Mouse (Mus musculus): ENCODE results near the gene Polh.

- TF ChIP-seq POLR2A (IDR thresholded peaks at IDR 0.05; ENCODE audit: borderline replicate concordance, extremely low read depth, low read depth, low read length) (no peak), CTCF (IDR thresholded peaks at IDR 0.05; ENCODE audit: insufficient read depth, low read length) (no peak)
These were observed 633 bp upstream of the Polh start for GRCm38 (mm10) chr17:46203078-46203477.

All from lung, adult 2 months (tissue).